Mouse (Mus musculus) stomach, postnatal 0 days (tissue): ENCODE data around the gene Zpld1. TPM values are rescaled to one million over a fixed set of nuclear protein-coding genes. Genes with fewer than 3 reads are reported as not detected.

ENCODE experiments used
- ATAC-seq: fragments of 200-750 bp; cut with Nextera tagmentation; 2 replicates; pipeline ENCODE4 v1.8.0; 2017; ENCODE audit not compliant: low FRiP score, low TSS enrichment
- DNase-seq: peaks from one replicate; pipeline ENCODE4 v3.0.0-alpha.2; 2016; ENCODE audit warnings: low spot score
- H3K27ac ChIP-seq: fragments of 300-500 bp; sonication (generic); replicated peaks from 2 replicates; pipeline ENCODE4 v1.5.1; 2014; ENCODE audit warnings: mild to moderate bottlenecking, control low read depth
- H3K27me3 ChIP-seq: fragments of 300-500 bp; sonication (generic); 2 replicates; pipeline ENCODE4 v1.6.1; 2014; ENCODE audit warnings: low read length; ENCODE audit not compliant: control insufficient read depth, insufficient read depth
- H3K36me3 ChIP-seq: fragments of 300-500 bp; sonication (generic); 2 replicates; pipeline ENCODE4 v1.6.1; 2014; ENCODE audit warnings: low read length, mixed read lengths; ENCODE audit not compliant: control insufficient read depth, insufficient read depth
- H3K4me1 ChIP-seq: fragments of 300-500 bp; sonication (generic); replicated peaks from 2 replicates; pipeline ENCODE4 v1.6.1; 2014; ENCODE audit warnings: antibody characterized with exemption; ENCODE audit not compliant: control insufficient read depth, insufficient read depth
- H3K4me2 ChIP-seq: fragments of 300-500 bp; sonication (generic); replicated peaks from 2 replicates; pipeline ENCODE4 v1.6.1; 2014; ENCODE audit warnings: low read depth, mild to moderate bottlenecking, control low read depth, moderate library complexity
- H3K4me3 ChIP-seq: fragments of 300-500 bp; sonication (generic); 2 replicates; pipeline ENCODE4 v1.5.1; 2014; ENCODE audit warnings: low read depth, low read length, control low read depth
- H3K9ac ChIP-seq: fragments of 300-500 bp; sonication (generic); 2 replicates; pipeline ENCODE4 v1.6.1; 2014; ENCODE audit warnings: mild to moderate bottlenecking, low read length, control low read depth, mixed read lengths
- H3K9me3 ChIP-seq: fragments of 300-500 bp; sonication (generic); 2 replicates; pipeline ENCODE4 v1.6.1; 2016; ENCODE audit warnings: low read length; ENCODE audit not compliant: control insufficient read depth
- CTCF ChIP-seq: IDR thresholded peaks from 2 replicates; pipeline ENCODE4 v1.5.1; 2016; ENCODE audit warnings: antibody characterized with exemption, low read depth, mild to moderate bottlenecking, moderate library complexity
- EP300 ChIP-seq: optimal IDR thresholded peaks from 2 replicates; pipeline ENCODE3; 2016; ENCODE audit warnings: antibody characterized with exemption
- WGBS: fragments of 180-500 bp; shearing (Covaris S2); extraction: QIAGEN DNeasy Blood & Tissue Kit; methylation state at CpG from one replicate; pipeline ENCODE4 v1.1.7; 2014; 5-methylcytosine and 5-hydroxymethylcytosine counted together
- polyA plus RNA-seq: library from polyadenylated mRNA; unstranded; fragments of >200 nt; fragmentation: Nextera tagmentation; extraction: Ambion mirVana; gene quantifications from 2 replicates; pipeline ENCODE4 v1.2.1, GENCODE M21; 2015

The Zpld1 gene
- polyA plus RNA-seq, 1 experiment from 2014 or later, result 0.62 TPM

- 86% methylated on average over 3 of the region's 3 CpGs for WGBS
- H3K27me3 ChIP-seq, result no peaks in the 10 kb centered on the region
- no peak for TF ChIP-seq CTCF
- no peak for TF ChIP-seq EP300
- no peaks in the 10 kb centered on the region for H3K9me3 ChIP-seq
- H3K4me2 ChIP-seq, result no peak overlapping the region
- no peaks in the 10 kb centered on the region for H3K36me3 ChIP-seq
- no peak for DNase-seq
- H3K4me3 ChIP-seq, result no peak overlapping the region
- no peaks in the 10 kb centered on the region for H3K4me1 ChIP-seq
- H3K9ac ChIP-seq, result no peak overlapping the region
- ATAC-seq, result no peak
- no peak overlapping the region for H3K27ac ChIP-seq
These were observed 20.3 kb downstream of the Zpld1 start for GRCm38 (mm10) chr16:55277447-55277846.

GRCm38 (mm10) chr16:55265281-55265680 is 32.5 kb downstream of the Zpld1 start:
- H3K36me3 ChIP-seq, result no peaks in the 10 kb centered on the region
- no peaks in the 10 kb centered on the region for H3K27me3 ChIP-seq
- H3K4me1 ChIP-seq, result no peaks in the 10 kb centered on the region
- H3K4me3 ChIP-seq, result no peak overlapping the region
- no peak overlapping the region for H3K27ac ChIP-seq
- no peaks in the 10 kb centered on the region for H3K9me3 ChIP-seq
- no peak for DNase-seq
- no peak overlapping the region for H3K4me2 ChIP-seq
- WGBS, result 44% methylated on average over 4 of the region's 4 CpGs
- no peak overlapping the region for H3K9ac ChIP-seq
- ATAC-seq, result no peak
- TF ChIP-seq EP300 (no peak), CTCF (no peak)

GRCm38 (mm10) chr16:55260862-55261574 is 36.8 kb downstream of the Zpld1 start:
- TF ChIP-seq EP300, result no peak
- TF ChIP-seq CTCF, result no peak
- H3K4me1 ChIP-seq, result no peaks in the 10 kb centered on the region
- H3K9ac ChIP-seq, result no peak overlapping the region
- 65% methylated on average over 7 of the region's 7 CpGs for WGBS
- ATAC-seq, result no peak
- no peak overlapping the region for H3K4me3 ChIP-seq
- no peaks in the 10 kb centered on the region for H3K27me3 ChIP-seq
- no peak overlapping the region for H3K27ac ChIP-seq
- DNase-seq, result no peak
- no peaks in the 10 kb centered on the region for H3K9me3 ChIP-seq
- H3K4me2 ChIP-seq, result no peak overlapping the region
- H3K36me3 ChIP-seq, result no peaks in the 10 kb centered on the region

- TF ChIP-seq CTCF, result no peak
- no peak for TF ChIP-seq EP300
- H3K9me3 ChIP-seq, result no peaks in the 10 kb centered on the region
- H3K27ac ChIP-seq, result no peak overlapping the region
- no peak overlapping the region for H3K4me3 ChIP-seq
- no peak overlapping the region for H3K4me2 ChIP-seq
- 88% methylated on average over 6 of the region's 6 CpGs for whole genome bisulfite sequencing
- H3K9ac ChIP-seq, result no peak overlapping the region
- H3K36me3 ChIP-seq, result no peaks in the 10 kb centered on the region
- no peaks in the 10 kb centered on the region for H3K4me1 ChIP-seq
- no peaks in the 10 kb centered on the region for H3K27me3 ChIP-seq
- DNase-seq (no peak), ATAC-seq (no peak)
These were observed 38.1 kb downstream of the Zpld1 start for GRCm38 (mm10) chr16:55259719-55260118.

- Histone ChIP-seq H3K4me1 (no peaks in the 10 kb centered on the region), H3K4me3 (no peak overlapping the region), H3K9me3 (no peaks in the 10 kb centered on the region), H3K4me2 (no peak overlapping the region), H3K9ac (no peak overlapping the region), H3K36me3 (no peaks in the 10 kb centered on the region), H3K27me3 (no peaks in the 10 kb centered on the region), H3K27ac (no peak overlapping the region)
- 58% methylated on average over 2 of the region's 2 CpGs for WGBS
- no peak for TF ChIP-seq CTCF
- no peak for TF ChIP-seq EP300
- ATAC-seq (no peak), DNase-seq (no peak)
These were observed 56.8 kb downstream of the Zpld1 start for GRCm38 (mm10) chr16:55240996-55241395.

- Histone ChIP-seq H3K27ac (no peak overlapping the region), H3K4me1 (no peaks in the 10 kb centered on the region), H3K4me3 (no peak overlapping the region), H3K9me3 (no peaks in the 10 kb centered on the region), H3K27me3 (no peaks in the 10 kb centered on the region), H3K36me3 (no peaks in the 10 kb centered on the region), H3K4me2 (no peak overlapping the region), H3K9ac (no peak overlapping the region)
- ATAC-seq (no peak; the same call in 1 of the 2 replicates), DNase-seq (no peak)
- 36% methylated on average over 1 of the region's 1 CpGs for WGBS
- no peak for TF ChIP-seq EP300
- TF ChIP-seq CTCF, result no peak
These were observed 68.7 kb downstream of the Zpld1 start for GRCm38 (mm10) chr16:55228995-55229622.
